Mouse (Mus musculus) thymus, adult 2 months (tissue): ENCODE data around the gene 4930432K21Rik.

Experiments used
- CTCF ChIP-seq: fragments of 200-500 bp; IDR thresholded peaks from 2 replicates; pipeline ENCODE4 v1.5.1; 2012; ENCODE audit warnings: mild to moderate bottlenecking, control low read depth, low read length, moderate library complexity, borderline replicate concordance; ENCODE audit not compliant: control insufficient read depth, poor library complexity, insufficient read depth; ENCODE audit errors: extremely low read depth
- POLR2A ChIP-seq: fragments of 200-500 bp; IDR thresholded peaks from 2 replicates; pipeline ENCODE4 v1.6.1; 2012; ENCODE audit warnings: mild to moderate bottlenecking, low read length, control low read depth, moderate library complexity; ENCODE audit not compliant: control insufficient read depth, poor library complexity, insufficient read depth; ENCODE audit errors: extremely low read depth

DNA sequence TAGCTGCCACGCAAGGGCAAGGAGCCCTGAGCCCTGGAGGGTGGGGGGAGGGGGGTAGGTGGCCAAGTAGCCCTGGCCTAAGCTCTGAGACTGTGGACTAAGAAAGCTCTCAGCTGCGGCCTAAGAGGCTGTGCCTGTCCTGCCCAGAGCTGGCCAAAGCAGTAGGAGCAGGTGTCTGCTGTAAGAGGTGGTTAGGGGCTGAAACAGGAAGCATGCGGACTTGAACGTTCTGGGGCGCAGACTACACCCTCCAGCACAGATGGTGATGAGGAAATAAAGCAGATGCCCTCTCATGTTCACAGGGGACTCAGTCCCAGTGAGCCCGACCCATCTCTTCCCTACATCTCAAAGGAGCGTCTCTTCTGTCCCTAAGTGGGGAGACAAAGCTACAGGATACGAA is 15.6 kb upstream of the 4930432K21Rik start:
- no peak for TF ChIP-seq CTCF
- TF ChIP-seq POLR2A, result no peak
